Mouse (Mus musculus) monocyte, adult 5-6 weeks (primary cell): ENCODE measurements around the gene Crygs. TPM values are rescaled to one million over a fixed set of nuclear protein-coding genes. Genes with fewer than 3 reads are reported as not detected.
"Not testable (repeated sequence)": the region's sequence is repeated elsewhere in the genome, so short reads cannot be mapped to it uniquely, and the experiment has no call there.

Experiments used
- ATAC-seq: fragments of 153-309, 156-312 bp; replicated peaks from 2 replicates; pipeline ENCODE4 v1.8.0; 2017; ENCODE audit warnings: mild to moderate bottlenecking; ENCODE audit not compliant: low TSS enrichment, insufficient number of reproducible peaks, severe bottlenecking, poor library complexity, low FRiP score
- total RNA-seq: library from RNA; stranded (forward); fragments of 200-1000, 200-491, 200-594 nt; gene quantifications from 3 replicates; pipeline ENCODE4 v1.2.3, GENCODE M21; 2017

Gene Crygs
- total RNA-seq, 1 experiment from 2014 or later: not detected

DNA sequence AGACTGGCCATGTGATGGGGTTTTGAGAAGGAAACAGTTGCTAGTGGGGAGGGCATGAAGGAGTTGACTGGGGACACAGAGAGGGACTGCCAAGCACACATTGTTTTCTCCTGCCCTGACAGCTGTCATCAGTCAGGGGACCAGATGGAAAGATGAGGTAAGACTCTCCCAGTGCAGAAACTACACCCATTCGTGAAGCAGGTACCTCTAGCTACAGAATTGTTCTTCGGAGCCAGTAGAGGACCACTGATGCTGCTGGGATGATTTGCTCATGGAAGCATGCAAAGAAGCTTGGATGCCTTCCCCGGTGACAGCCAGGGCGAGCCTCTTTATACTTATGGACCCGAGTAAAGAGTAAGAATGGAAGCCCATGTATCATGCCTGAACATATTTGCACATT is 13.9 kb downstream of the Crygs start:
- ATAC-seq: no peak

DNA sequence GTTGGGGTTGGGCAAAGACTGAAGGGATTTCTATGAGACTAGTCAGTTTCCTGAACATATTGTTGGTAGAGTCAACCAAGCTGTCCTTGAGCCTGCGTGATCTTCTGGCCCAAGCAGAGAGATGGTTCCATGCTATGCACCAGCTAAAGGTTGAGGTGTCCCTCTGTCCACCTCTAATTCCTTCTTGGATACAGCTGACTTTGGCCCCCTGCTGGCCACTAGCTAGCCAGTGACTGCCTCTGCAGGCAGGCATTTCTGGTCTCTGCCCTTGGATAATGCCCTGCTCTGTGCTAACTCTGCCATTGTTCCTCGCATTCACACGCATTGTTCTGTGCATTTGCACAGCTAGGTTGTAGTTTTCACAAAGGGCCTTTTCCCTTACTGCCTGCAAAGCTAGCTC is 15.9 kb downstream of the Crygs start:
- no peak for ATAC-seq

DNA sequence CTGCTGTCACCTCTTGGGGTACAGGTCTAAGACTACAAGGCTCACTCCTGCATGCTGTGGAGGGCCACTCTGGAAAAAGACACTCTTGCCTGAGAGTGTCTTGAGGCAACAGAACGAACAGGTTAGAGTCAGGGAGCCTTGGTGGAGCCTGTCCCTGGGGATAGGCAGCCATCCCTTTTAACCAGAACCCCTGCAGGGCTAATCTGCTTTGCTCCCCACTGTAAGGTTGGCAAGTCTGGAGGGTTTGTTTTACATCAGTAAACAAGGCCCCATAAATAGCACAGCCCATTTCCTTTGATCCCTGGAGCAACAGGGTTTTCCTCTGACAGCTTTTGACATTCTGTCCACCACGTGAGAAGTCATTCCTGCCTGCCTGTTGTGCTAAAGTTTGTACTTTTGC is 20.1 kb downstream of the Crygs start:
- no peak for ATAC-seq

DNA sequence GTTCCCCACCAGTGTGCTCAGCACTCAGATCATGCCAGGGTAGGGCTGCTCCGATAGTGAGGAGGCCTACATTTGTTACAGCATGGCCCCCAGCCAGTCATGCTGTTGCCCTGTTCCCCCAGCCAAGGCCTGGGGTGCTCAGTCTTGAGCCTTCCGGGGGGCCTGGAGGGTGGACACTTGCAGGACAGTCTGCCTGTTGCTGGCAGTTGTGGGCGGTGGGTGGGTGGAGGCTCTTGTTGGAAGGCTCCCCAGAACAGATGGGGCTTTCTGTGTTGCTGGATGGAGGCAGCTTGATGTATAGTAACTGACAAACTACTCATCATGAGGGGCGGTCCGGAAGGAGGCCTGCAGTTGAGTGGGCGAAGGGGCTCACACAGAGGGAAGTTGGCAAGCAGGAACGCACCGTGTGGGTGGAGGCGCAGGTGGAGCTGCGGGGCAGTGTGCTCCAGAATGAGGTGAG is 21.4 kb downstream of the Crygs start:
- ATAC-seq: no peak

DNA sequence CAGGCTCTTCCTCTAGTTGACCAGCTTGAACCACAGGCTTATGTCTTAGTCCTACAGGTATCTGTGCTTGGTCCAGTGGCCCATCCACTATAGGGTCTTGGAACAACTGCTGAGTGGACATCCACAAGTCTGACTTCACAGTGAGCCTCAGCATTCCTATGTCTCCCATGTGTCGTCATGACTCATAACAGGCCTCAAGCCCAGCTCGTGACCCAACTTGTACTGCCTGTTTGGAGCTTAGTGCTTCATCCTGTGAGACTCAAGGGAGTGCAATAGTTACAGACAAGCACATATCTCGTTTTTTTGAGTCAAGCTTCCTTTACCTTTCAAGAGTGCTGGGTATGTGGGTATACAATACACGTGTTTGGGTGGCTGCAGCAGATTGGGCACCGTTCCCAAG is 28.7 kb downstream of the Crygs start:
- ATAC-seq: no peak

DNA sequence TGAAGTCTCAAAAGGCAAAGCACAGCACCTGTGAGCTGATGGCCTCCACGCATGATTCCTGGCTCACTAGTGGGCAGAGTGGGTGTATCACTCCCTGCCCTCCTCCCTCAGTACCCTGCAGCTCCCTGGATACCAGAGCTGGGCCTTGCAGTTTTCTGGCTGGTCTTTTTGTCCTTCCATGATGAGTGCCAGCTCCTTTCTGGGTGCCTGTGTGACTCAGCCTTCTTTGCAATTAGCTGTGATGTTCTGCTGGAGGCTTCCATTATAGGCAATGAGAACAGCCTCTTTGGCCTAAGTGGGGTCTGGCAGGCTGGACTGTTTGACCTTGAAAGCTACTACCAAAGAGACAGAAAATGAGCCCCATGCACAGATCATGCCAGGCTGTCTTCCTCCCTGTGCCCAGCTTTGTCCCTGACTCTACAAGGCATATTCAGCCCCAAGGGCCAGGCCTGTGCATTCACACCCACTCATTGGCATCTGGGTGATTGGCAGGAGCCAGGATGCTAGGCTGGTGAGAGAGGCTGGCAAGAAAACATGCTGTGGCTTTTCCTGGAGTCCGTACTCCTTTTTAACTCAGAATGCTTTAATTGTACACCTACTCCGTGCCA is 32.0 kb downstream of the Crygs start:
- ATAC-seq: no peak

DNA sequence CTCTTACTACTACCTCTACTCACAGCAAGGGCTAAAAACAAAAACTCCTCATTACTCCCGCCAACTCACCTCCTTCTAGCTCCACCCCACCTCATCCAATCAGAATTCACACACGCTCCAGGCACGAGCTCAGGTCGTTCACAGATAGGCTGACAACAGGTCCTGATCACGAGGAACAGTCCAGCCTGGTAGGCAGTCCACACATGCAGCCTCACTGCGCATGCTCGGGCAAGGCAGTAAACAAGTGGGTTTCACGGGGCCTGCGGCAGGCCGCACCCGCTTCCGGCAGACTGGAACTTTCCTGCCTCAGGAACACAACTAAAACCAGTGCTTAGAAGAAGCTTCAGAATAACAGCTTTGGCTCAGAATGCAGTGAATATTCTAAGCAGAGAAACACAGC is 33.1 kb downstream of the Crygs start:
- not testable (repeated sequence) for ATAC-seq

DNA sequence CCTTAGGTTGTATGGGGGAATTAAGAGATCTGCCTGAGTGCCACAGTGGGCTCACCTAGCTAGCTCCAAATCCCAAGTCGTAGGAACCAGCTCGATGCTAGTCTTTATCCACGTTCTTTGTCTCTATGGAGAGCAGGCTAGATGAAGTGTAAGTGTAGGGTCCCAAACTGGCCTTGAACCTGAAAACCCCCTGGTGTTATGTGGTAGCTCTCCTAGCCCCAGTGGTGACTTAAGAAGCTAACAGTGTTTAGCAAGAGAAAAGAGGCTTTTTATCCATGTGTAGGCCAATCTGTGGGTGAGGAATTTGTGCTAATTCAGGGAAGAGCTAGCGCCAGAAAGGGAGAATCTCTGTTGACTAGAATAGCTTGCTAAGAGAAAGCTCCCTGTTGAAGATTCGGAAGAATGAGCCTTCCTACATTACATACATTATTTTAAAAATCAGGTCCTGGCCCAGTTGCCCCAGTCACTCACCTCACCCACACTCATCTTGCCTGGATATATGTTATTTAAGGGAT is 35.8 kb downstream of the Crygs start:
- no peak for ATAC-seq

DNA sequence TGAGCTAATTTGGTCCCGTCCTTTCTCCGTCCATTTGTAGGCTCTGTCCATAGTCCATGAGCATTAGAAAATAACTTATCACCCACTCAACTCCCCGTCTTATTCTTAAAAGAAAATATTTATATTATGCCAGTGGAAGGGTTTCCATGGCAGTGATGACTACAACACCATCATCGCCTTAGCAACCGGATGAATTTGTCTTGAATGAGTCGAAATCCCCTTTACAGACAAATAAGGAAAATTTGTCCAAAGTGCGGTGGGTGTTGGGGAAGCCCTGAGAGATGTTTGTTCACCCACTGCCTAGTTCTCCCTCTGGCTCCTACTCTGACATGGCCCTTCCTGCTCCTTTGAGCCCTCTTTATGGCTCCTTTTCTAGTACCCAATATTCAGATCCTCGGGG is 42.7 kb downstream of the Crygs start:
- no peak for ATAC-seq

DNA sequence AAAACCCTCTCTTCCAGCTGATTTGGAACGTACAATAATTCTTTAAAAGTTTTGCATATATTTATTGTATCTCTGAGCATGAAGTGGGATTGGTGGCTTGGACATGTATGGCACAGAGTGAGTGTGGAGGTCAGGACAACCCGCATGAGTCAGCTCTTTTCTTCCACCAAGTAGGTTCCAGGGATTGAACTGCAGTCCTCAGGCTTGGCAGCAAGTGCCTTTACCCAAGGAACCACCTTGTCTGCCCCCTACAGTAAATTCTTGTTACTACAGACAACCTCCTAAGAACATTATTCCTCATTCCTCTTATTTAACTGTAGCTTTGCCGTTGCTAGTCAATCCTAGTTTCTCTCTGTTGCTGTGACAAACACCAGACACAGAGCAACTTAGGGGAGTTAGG is 44.0 kb downstream of the Crygs start:
- ATAC-seq: no peak

DNA sequence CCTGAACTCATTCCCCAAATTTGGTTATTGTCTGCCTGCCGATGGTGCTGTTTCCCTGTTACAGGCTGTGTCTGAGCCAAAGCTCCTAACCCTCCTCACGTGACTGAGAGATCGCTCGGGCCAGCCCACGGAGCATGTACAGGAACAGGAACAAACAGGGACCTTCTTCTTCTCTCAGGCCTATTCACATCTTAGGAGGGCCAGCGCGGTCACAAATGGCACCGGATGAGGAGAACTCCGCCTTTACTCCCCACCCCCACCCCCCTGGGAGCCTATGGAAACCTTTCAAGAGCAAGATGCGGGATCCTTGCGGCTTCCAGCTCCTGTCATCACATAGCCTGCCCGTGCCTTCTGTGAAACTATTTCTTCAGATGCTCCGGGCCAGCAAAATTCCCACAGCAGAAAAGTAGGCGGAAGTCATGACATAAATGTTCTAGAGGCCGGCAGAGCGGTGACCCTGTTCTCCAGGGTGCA is 44.6 kb downstream of the Crygs start:
- ATAC-seq: no peak

DNA sequence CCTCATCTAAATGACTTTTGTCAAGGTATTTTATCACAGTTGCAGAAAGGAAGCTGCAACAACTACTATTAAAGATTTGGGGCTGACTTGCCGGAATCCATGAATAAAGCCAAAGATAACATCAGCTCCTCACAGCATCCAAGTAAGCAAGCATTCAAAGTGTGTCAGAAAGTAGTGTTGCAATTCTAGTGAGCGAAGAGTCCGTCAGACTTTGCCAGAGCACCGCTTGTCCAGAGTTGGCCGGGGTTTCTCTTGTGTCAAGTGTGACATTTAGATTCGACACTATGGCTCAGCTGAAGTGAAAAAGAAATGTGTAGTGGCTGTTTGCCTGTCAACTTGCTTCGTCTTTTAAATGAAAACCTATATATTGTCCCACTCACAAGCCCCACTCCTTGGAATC is 45.8 kb downstream of the Crygs start:
- no peak for ATAC-seq

Other genes starting within 250 kb of the Crygs start
- gene Dgkg, start 154.4 kb downstream of the Crygs start, total RNA-seq: 21.3 to 23.7 TPM (median 22.5 TPM) in 3 replicates
- 9.0 to 21.8 TPM (median 12.8 TPM) in 3 replicates for gene Tbccd1, start 46.1 kb upstream of the Crygs start, total RNA-seq
- gene Dnajb11, start 46.3 kb upstream of the Crygs start, total RNA-seq: 181 to 198 TPM (median 183 TPM) in 3 replicates
- not detected in 3 replicates for gene Ahsg, start 79.7 kb upstream of the Crygs start, total RNA-seq
- gene Fetub, start 106.8 kb upstream of the Crygs start, total RNA-seq: not detected in 3 replicates
- gene Hrg, start 139.5 kb upstream of the Crygs start, total RNA-seq: not detected in 3 replicates
- not detected in 3 replicates for gene Kng2, start 217.9 kb upstream of the Crygs start, total RNA-seq
- gene Kng1, start 246.3 kb upstream of the Crygs start, total RNA-seq: not detected in 3 replicates